Comparison of ENCODE assay signal across 9 mouse cellular contexts in genomic region chr7:63321951-63322710, GRCm38 (mm10).
A peak's percentile ranks its signal among the peaks of the same experiment; 100 is the strongest.
DNase-seq lines count a peak whose midpoint lies in the region; ATAC-seq and TF ChIP-seq lines count a peak whose summit lies in the region.
"Had no signal": no experiment of that assay in that cellular context is flagged by ENCODE, and none has a peak within 500 bp of the region (broad histone marks: within the 10 kb centered on the region; RNA-seq: fewer than 3 reads in every experiment).

No protein-coding gene starts in this region.

- peak; percentile 75 for TF ChIP-seq CTCF in lung, embryonic 14.5 days (IDR thresholded peaks at IDR 0.05; ENCODE audit: low read depth)

- no peak overlapping the region for H3K27ac ChIP-seq in lung, embryonic 14.5 days (ENCODE audit: low read depth)
- H3K27ac ChIP-seq in embryonic facial prominence, embryonic 11.5 days (replicated peaks; ENCODE audit: low read depth, low read length): no peak overlapping the region

- H3K36me3 ChIP-seq in lung, embryonic 14.5 days (ENCODE audit: insufficient read depth): no peaks in the 10 kb centered on the region
- no peaks in the 10 kb centered on the region for H3K36me3 ChIP-seq in embryonic facial prominence, embryonic 11.5 days (replicated peaks; ENCODE audit: control insufficient read depth, insufficient read depth, low read depth, low read length)

- no peaks in the 10 kb centered on the region for H3K9me3 ChIP-seq in lung, embryonic 14.5 days (ENCODE audit: low read depth, low read length)
- H3K9me3 ChIP-seq in embryonic facial prominence, embryonic 11.5 days (replicated peaks; ENCODE audit: control insufficient read depth, low read length): no peaks in the 10 kb centered on the region

- no peak for ATAC-seq in lung, embryonic 14.5 days (ENCODE audit: insufficient read depth)
- no peak for ATAC-seq in embryonic facial prominence, embryonic 11.5 days (replicated peaks; ENCODE audit: insufficient number of reproducible peaks, low FRiP score, low TSS enrichment, low read depth)

- intact Hi-C loops in heart, postnatal 36 days (cut with DNase I): loop anchor here (10.0 kb wide), 1 partner anchor 353 kb away; no protein-coding TSS in a partner anchor

- H3K27me3 ChIP-seq in lung, embryonic 14.5 days (ENCODE audit: insufficient read depth, low read length): no peaks in the 10 kb centered on the region
- no peaks in the 10 kb centered on the region for H3K27me3 ChIP-seq in embryonic facial prominence, embryonic 11.5 days (ENCODE audit: control insufficient read depth, insufficient read depth, low read length)

- DNase-seq in lung, embryonic 14.5 days: peak; percentile 80
- no peak for DNase-seq in lung, postnatal 4 days
- peak; percentile 13 for DNase-seq in adrenal gland, postnatal 25 days
- DNase-seq in embryonic facial prominence, embryonic 11.5 days (ENCODE audit: low spot score): peak; percentile 72
- peak; percentile 49 for DNase-seq in kidney, postnatal 10 days
- DNase-seq in lung, postnatal 25 days (ENCODE audit: low spot score): peak; percentile 3
- DNase-seq in right cerebral cortex, postnatal 4 days: peak; percentile 71
- DNase-seq in heart, postnatal 36 days: no peak

- no peak overlapping the region for H3K4me2 ChIP-seq in lung, embryonic 14.5 days
- H3K4me2 ChIP-seq in embryonic facial prominence, embryonic 11.5 days (ENCODE audit: low read depth, low read length): no peak overlapping the region

- H3K4me1 ChIP-seq in lung, embryonic 14.5 days (ENCODE audit: insufficient read depth): no peaks in the 10 kb centered on the region
- H3K4me1 ChIP-seq in embryonic facial prominence, embryonic 11.5 days (ENCODE audit: control insufficient read depth, insufficient read depth, low read length): no peaks in the 10 kb centered on the region

- H3K9ac ChIP-seq in lung, embryonic 14.5 days: no peak overlapping the region
- no peak overlapping the region for H3K9ac ChIP-seq in embryonic facial prominence, embryonic 11.5 days (replicated peaks; ENCODE audit: low read length)

- WGBS in lung, embryonic 14.5 days: 33% methylated on average over 11 of the region's 11 CpGs
- WGBS in embryonic facial prominence, embryonic 11.5 days: 35% methylated on average over 11 of the region's 11 CpGs

- no peak overlapping the region for H3K4me3 ChIP-seq in lung, embryonic 14.5 days (ENCODE audit: low read depth, low read length)
- no peak overlapping the region for H3K4me3 ChIP-seq in embryonic facial prominence, embryonic 11.5 days (ENCODE audit: low read depth, low read length)
- H3K4me3 ChIP-seq: myocyte had no signal

Comparison
In these comparisons a context has a peak if more than half of its experiments do, and no peak if none do; other contexts are left out.
1. DNase-seq: peak in lung, embryonic 14.5 days (single experiment), adrenal gland, postnatal 25 days (single experiment), embryonic facial prominence, embryonic 11.5 days (single experiment), kidney, postnatal 10 days (single experiment), lung, postnatal 25 days (single experiment) and right cerebral cortex, postnatal 4 days (single experiment); none in lung, postnatal 4 days (0 of 2) and heart, postnatal 36 days (0 of 2).